Mouse (Mus musculus): ENCODE measurements around the gene Fam241b.

The Fam241b gene

GRCm38 (mm10) chr10:62069946-62070345, 73.8 kb downstream of the Fam241b start:
- no peak for DNase-seq (ENCODE audit: low spot score)

GRCm38 (mm10) chr10:62069398-62069797, 74.3 kb downstream of the Fam241b start:
- DNase-seq (ENCODE audit: low spot score) = no peak

- no peak for DNase-seq (ENCODE audit: low spot score)
Observed at GRCm38 (mm10) chr10:62068532-62068931, 75.2 kb downstream of the Fam241b start.

DNA sequence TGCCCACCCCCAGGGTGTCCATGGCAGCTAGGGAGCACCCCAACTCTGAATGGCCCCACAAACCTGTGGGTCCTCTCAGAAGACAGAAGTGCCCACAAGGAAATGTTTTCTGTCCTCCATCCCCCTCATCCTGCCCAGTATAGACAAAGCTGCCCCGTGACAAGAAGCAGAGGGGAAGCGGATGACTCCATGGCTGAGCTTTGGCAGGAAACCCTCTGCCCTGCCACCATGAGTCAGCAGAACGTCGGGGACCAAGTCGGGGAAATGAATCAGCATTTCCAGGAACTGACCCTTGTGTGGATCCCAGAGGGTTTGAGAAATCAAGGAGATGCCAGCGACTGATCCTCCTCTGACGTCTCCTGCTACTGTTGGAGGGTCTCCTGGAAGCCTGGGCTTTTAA, 77.5 kb downstream of the Fam241b start:
- no peak for DNase-seq (ENCODE audit: low spot score)

DNA sequence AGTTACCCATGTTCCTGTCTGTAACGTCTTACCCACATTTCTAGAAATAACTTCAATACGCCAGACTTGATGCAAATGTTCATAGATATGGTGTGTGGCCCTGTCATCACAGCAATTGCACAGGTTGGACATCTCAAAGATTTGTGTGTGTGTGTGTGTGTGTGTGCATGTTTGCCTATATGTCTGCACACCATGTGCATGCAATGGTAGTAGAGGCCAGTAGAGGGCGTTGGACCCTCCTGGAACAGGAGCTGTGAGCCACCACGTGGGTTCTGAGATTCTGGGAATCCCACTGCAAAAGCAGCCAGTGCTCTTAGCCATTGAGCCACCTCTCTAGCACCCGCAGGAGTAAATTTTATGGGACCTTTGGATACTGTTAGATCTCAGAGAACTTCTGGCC, 80.9 kb downstream of the Fam241b start:
- no peak for DNase-seq (ENCODE audit: low spot score)

DNA sequence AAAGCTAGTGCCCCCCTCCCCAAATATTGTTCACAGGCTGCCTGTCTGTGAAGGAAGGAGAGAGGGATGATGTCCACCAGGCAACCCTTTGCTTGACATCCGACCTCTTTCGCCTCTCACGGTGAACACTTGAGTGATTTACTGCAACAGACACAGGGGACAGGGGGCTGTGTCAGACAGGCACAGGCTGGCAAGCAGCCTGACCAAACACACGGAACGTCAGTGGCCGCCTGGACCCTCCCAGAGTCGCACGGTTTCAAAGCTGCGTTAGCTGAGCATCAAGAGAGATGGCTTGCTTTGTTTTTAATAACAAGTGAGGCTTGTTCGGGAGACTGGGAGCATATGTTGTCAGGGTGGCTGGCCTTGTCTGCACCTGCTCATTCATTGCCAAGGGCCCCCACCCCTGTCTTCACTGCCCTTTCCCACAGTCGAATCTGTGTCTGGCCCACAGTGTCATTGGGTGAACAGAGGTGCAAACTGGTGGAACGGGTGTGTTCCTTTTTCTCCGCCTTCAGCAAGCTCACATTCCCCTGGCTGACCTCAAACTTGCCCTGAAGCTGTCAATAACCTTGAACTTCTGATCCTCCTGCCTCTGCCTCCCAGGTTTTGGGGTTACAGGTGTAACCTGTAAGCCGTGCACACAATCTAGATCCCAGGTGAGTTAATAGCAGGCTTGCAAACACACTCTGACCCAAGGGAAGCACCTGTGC, 82.6 kb downstream of the Fam241b start:
- peak; percentile 48 for DNase-seq (ENCODE audit: low spot score)

DNA sequence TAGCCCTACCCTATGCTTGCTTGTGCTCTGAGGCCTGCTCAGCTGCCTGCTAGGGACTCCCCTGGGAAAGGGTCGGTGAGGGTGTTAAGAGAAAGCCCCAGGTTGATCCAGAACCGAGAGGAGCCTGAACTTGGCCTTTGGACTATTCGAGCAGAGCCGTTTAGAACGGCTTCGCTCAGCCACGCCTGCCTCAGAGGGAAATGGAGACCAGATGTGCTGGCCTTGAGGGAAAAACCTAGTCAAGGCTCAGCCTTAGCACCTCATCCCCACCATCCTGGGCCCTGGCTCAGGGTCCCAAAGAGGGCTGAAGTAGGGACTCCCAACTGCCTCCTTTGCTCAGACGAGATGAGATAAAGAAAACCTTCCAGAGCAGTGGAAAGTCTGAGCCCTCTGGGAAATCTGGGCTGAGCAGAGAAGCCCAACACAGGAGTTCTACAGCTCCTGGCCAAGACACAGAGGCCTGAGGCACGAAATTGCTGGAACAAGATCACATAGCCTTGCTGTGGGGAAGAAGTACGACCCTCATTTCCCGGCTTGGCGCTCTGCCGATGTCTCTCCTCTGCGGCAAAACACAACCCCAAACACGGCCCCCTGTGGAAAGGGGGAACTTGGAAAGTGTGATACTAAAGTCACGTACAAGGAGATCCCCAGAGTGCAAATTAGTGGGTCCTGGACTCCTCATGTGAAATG, 83.4 kb downstream of the Fam241b start:
- peak; percentile 25 for DNase-seq (ENCODE audit: low spot score)

DNA sequence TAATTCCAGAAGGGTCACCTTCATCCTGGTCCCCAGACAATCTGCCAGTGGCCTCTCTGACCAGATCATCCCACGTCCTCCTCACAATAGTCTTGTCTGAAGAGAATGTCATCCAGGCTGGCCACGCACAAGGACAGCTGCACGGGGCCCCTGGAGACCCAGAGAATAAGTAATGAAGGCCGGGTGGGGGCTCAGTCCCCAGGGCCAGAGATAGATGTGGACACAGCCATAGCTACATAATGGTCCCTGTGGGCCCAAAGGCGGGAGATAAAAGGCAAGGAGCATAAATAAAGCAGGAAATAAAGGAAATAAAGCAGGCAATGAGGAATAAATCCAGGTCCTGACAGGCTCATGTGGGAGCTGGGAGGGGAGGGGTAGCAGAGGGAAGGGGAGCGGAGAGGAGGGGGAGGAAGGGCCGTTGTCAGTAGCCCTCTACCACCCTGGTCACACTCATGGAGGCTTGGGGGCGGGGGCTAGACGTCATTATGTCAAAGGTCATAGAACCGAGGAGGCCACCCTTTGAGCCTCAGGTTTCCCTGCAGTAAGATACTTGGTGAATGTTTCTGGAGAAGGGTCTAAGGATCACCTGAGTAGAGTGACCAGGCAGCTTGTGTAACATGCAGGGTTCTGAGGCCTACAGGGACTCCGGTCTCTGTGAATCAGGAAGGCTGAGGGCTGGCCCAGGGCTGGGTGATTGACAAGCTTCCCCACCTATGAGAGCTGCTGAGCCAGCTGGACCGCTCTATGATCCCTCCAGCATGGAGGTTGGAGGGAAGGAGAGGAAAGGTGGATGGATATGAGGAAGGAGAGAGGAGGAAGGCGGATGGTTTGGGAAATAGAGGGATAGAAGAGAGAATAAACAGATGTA, 85.0 kb downstream of the Fam241b start:
- DNase-seq (ENCODE audit: low spot score) = peak; percentile 60

All from embryo, embryonic 10.5 days (tissue).